17 mouse cellular contexts compared by ENCODE assay signal in the genomic region with DNA sequence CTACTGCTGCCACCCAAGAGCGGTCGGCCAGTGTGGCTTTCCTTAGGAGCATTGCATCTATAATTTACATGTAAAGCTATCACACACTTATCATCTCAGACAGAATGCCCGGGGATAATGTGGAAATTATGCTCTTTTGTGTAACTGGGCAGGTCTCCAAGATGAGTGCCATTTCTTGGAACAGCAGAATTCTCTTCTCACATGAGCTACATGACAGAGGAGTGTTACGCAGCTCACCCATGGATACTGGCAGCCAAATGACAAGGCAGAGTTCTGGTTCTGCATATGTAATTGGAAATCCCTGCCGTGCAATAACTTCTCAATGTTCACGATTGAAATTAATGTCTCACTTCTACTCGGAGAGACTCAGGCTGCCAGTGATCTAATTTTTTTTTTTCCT.
DNase-seq lines count a peak whose midpoint lies in the region; ATAC-seq and TF ChIP-seq lines count a peak whose summit lies in the region.
"Had no signal": no experiment of that assay in that cellular context is flagged by ENCODE, and none has a peak within 500 bp of the region (broad histone marks: within the 10 kb centered on the region; RNA-seq: fewer than 3 reads in every experiment).

No protein-coding gene starts in this region.

- no peak for TF ChIP-seq CTCF in kidney, adult 2 months (conservative IDR thresholded peaks at IDR 0.05; ENCODE audit: insufficient read depth, insufficient read length, low read depth, low read length)

- no peak for TF ChIP-seq POLR2A in kidney, adult 2 months (IDR thresholded peaks at IDR 0.05; ENCODE audit: low read depth, low read length)

- 60% methylated on average over 7 of the region's 7 CpGs for WGBS in forebrain, embryonic 14.5 days
- WGBS in forebrain, embryonic 11.5 days = 91% methylated on average over 7 of the region's 7 CpGs
- 55% methylated on average over 7 of the region's 7 CpGs for WGBS in midbrain, embryonic 14.5 days
- WGBS in midbrain, embryonic 11.5 days = 90% methylated on average over 7 of the region's 7 CpGs
- WGBS in hindbrain, embryonic 14.5 days = 34% methylated on average over 7 of the region's 7 CpGs
- 87% methylated on average over 7 of the region's 7 CpGs for WGBS in kidney, adult 2 months

- H3K4me1 ChIP-seq in forebrain, embryonic 14.5 days (ENCODE audit: control insufficient read depth, insufficient read depth, low read length) = no peaks in the 10 kb centered on the region
- H3K4me1 ChIP-seq in forebrain, embryonic 11.5 days (replicated peaks; ENCODE audit: control insufficient read depth, insufficient read depth, low read length) = no peaks in the 10 kb centered on the region
- no peaks in the 10 kb centered on the region for H3K4me1 ChIP-seq in midbrain, embryonic 14.5 days (ENCODE audit: control insufficient read depth, insufficient read depth, low read length)
- H3K4me1 ChIP-seq in midbrain, embryonic 11.5 days (ENCODE audit: control insufficient read depth, insufficient read depth, low read length) = no peaks in the 10 kb centered on the region
- peaks cover 8% of the 10 kb centered on the region; the same call in 1 of the 2 replicates for H3K4me1 ChIP-seq in hindbrain, embryonic 14.5 days (replicated peaks; ENCODE audit: control insufficient read depth, insufficient read depth, low read length)
- H3K4me1 ChIP-seq in kidney, adult 2 months (ENCODE audit: control insufficient read depth, insufficient read depth, low read length) = no peaks in the 10 kb centered on the region
- H3K4me1 ChIP-seq: intestine, embryonic 15.5 days; kidney, embryonic 15.5 days had no signal

- no peaks in the 10 kb centered on the region for H3K9me3 ChIP-seq in forebrain, embryonic 14.5 days (replicated peaks; ENCODE audit: control insufficient read depth, low read length)
- H3K9me3 ChIP-seq in forebrain, embryonic 11.5 days (ENCODE audit: control insufficient read depth, low read length) = no peaks in the 10 kb centered on the region
- no peaks in the 10 kb centered on the region for H3K9me3 ChIP-seq in midbrain, embryonic 14.5 days (ENCODE audit: control insufficient read depth, low read length)
- H3K9me3 ChIP-seq in midbrain, embryonic 11.5 days (ENCODE audit: control insufficient read depth, low read length) = no peaks in the 10 kb centered on the region
- H3K9me3 ChIP-seq in hindbrain, embryonic 14.5 days (ENCODE audit: control insufficient read depth, low read length) = no peaks in the 10 kb centered on the region
- H3K9me3 ChIP-seq: heart, embryonic 10.5 days; intestine, embryonic 15.5 days; kidney, embryonic 15.5 days; liver, embryonic 13.5 days had no signal

- peak; percentile 84 for DNase-seq in forebrain, embryonic 14.5 days (ENCODE audit: low spot score)
- DNase-seq in forebrain, embryonic 11.5 days (ENCODE audit: low spot score) = no peak
- DNase-seq in midbrain, embryonic 14.5 days = peak; percentile 67
- DNase-seq in midbrain, embryonic 11.5 days (ENCODE audit: low spot score, missing footprints) = no peak
- DNase-seq in brain, adult 2 months (ENCODE audit: low read depth, low spot score) = peak; percentile 28
- peak; percentile 63 for DNase-seq in hindbrain, embryonic 14.5 days (ENCODE audit: low spot score)
- no peak for DNase-seq in kidney, adult 2 months
- no peak for DNase-seq in heart, postnatal 10 days
- DNase-seq: adrenal gland, postnatal 25 days; cerebellum, postnatal 25 days; gastrocnemius, postnatal 36 days; heart, postnatal 14 days; liver, embryonic 13.5 days; lung, postnatal 10 days had no signal

- peak; percentile 84 for ATAC-seq in forebrain, embryonic 14.5 days
- ATAC-seq in forebrain, embryonic 11.5 days (replicated peaks; ENCODE audit: low FRiP score) = no peak
- peak; percentile 48; the same call in 1 of the 2 replicates for ATAC-seq in midbrain, embryonic 14.5 days (ENCODE audit: low FRiP score, low TSS enrichment)
- no peak for ATAC-seq in midbrain, embryonic 11.5 days (ENCODE audit: low FRiP score)
- peak; percentile 80 for ATAC-seq in hindbrain, embryonic 14.5 days (ENCODE audit: low FRiP score)
- ATAC-seq: intestine, embryonic 15.5 days had no signal

- H3K27me3 ChIP-seq in forebrain, embryonic 14.5 days (replicated peaks; ENCODE audit: control insufficient read depth, insufficient read depth, low read length) = no peaks in the 10 kb centered on the region
- no peaks in the 10 kb centered on the region for H3K27me3 ChIP-seq in forebrain, embryonic 11.5 days (ENCODE audit: control insufficient read depth, insufficient read depth, low read length)
- no peaks in the 10 kb centered on the region for H3K27me3 ChIP-seq in midbrain, embryonic 14.5 days (ENCODE audit: control insufficient read depth, insufficient read depth, low read length)
- no peaks in the 10 kb centered on the region for H3K27me3 ChIP-seq in midbrain, embryonic 11.5 days (ENCODE audit: control insufficient read depth, insufficient read depth, low read length)
- no peaks in the 10 kb centered on the region for H3K27me3 ChIP-seq in hindbrain, embryonic 14.5 days (ENCODE audit: control insufficient read depth, insufficient read depth, low read length)
- no peaks in the 10 kb centered on the region for H3K27me3 ChIP-seq in kidney, adult 2 months (replicated peaks; ENCODE audit: control insufficient read depth, insufficient read depth, low read length)
- H3K27me3 ChIP-seq: intestine, embryonic 15.5 days; kidney, embryonic 15.5 days; liver, embryonic 13.5 days had no signal

- H3K9ac ChIP-seq in forebrain, embryonic 14.5 days (ENCODE audit: low read length) = no peak overlapping the region
- no peak overlapping the region for H3K9ac ChIP-seq in forebrain, embryonic 11.5 days (ENCODE audit: low read length)
- no peak overlapping the region for H3K9ac ChIP-seq in midbrain, embryonic 14.5 days (replicated peaks; ENCODE audit: low read length)
- H3K9ac ChIP-seq in midbrain, embryonic 11.5 days (ENCODE audit: low read length) = no peak overlapping the region
- no peak overlapping the region for H3K9ac ChIP-seq in hindbrain, embryonic 14.5 days
- H3K9ac ChIP-seq: intestine, embryonic 15.5 days; kidney, embryonic 15.5 days; liver, embryonic 13.5 days had no signal

- no peak overlapping the region for H3K4me3 ChIP-seq in forebrain, embryonic 14.5 days (ENCODE audit: low read depth, low read length)
- no peak overlapping the region for H3K4me3 ChIP-seq in forebrain, embryonic 11.5 days (ENCODE audit: low read depth, low read length)
- H3K4me3 ChIP-seq in midbrain, embryonic 14.5 days (replicated peaks; ENCODE audit: low read depth, low read length) = no peak overlapping the region
- no peak overlapping the region for H3K4me3 ChIP-seq in midbrain, embryonic 11.5 days (ENCODE audit: low read depth, low read length)
- H3K4me3 ChIP-seq in hindbrain, embryonic 14.5 days (replicated peaks; ENCODE audit: low read length) = no peak overlapping the region
- H3K4me3 ChIP-seq in kidney, adult 2 months (ENCODE audit: insufficient read depth, low read depth, low read length) = no peak overlapping the region
- H3K4me3 ChIP-seq: heart, embryonic 10.5 days; intestine, embryonic 15.5 days; kidney, embryonic 15.5 days; liver, embryonic 13.5 days had no signal

- intact Hi-C loops in heart, postnatal 10 days (cut with DNase I) = no loop called here

- H3K27ac ChIP-seq in forebrain, embryonic 14.5 days (ENCODE audit: low read depth, low read length) = no peak overlapping the region
- no peak overlapping the region for H3K27ac ChIP-seq in forebrain, embryonic 11.5 days (ENCODE audit: low read depth, low read length)
- no peak overlapping the region for H3K27ac ChIP-seq in midbrain, embryonic 14.5 days (replicated peaks; ENCODE audit: low read depth, low read length)
- no peak overlapping the region for H3K27ac ChIP-seq in midbrain, embryonic 11.5 days (ENCODE audit: low read depth, low read length)
- no peak overlapping the region for H3K27ac ChIP-seq in hindbrain, embryonic 14.5 days
- no peak overlapping the region for H3K27ac ChIP-seq in kidney, adult 2 months (ENCODE audit: insufficient read depth, low read depth, low read length)
- H3K27ac ChIP-seq: heart, embryonic 10.5 days; intestine, embryonic 15.5 days; kidney, embryonic 15.5 days; liver, embryonic 13.5 days had no signal

- H3K36me3 ChIP-seq in forebrain, embryonic 14.5 days (ENCODE audit: control insufficient read depth, insufficient read depth, low read length) = no peaks in the 10 kb centered on the region
- no peaks in the 10 kb centered on the region for H3K36me3 ChIP-seq in forebrain, embryonic 11.5 days (ENCODE audit: control insufficient read depth, insufficient read depth, low read length)
- no peaks in the 10 kb centered on the region for H3K36me3 ChIP-seq in midbrain, embryonic 14.5 days (ENCODE audit: control insufficient read depth, insufficient read depth, low read length)
- no peaks in the 10 kb centered on the region for H3K36me3 ChIP-seq in midbrain, embryonic 11.5 days (ENCODE audit: control insufficient read depth, insufficient read depth, low read length)
- no peaks in the 10 kb centered on the region for H3K36me3 ChIP-seq in hindbrain, embryonic 14.5 days (replicated peaks; ENCODE audit: control insufficient read depth, insufficient read depth)
- H3K36me3 ChIP-seq in kidney, adult 2 months (ENCODE audit: control insufficient read depth, insufficient read depth, low read length) = no peaks in the 10 kb centered on the region
- H3K36me3 ChIP-seq: heart, embryonic 10.5 days; intestine, embryonic 15.5 days; kidney, embryonic 15.5 days; liver, embryonic 13.5 days had no signal

- H3K4me2 ChIP-seq in forebrain, embryonic 14.5 days (ENCODE audit: low read length) = no peak overlapping the region
- H3K4me2 ChIP-seq in forebrain, embryonic 11.5 days (ENCODE audit: low read depth, low read length, severe bottlenecking) = no peak overlapping the region
- no peak overlapping the region for H3K4me2 ChIP-seq in midbrain, embryonic 14.5 days (ENCODE audit: low read length)
- no peak overlapping the region for H3K4me2 ChIP-seq in midbrain, embryonic 11.5 days
- H3K4me2 ChIP-seq in hindbrain, embryonic 14.5 days (replicated peaks) = 0 out of 2 replicates have a peak overlapping the region, but pooled peaks have one; percentile 11
- H3K4me2 ChIP-seq: intestine, embryonic 15.5 days; kidney, embryonic 15.5 days; liver, embryonic 13.5 days had no signal

Comparison
In these comparisons a context has a peak if more than half of its experiments do, and no peak if none do; other contexts are left out.
1. ATAC-seq: peak in forebrain, embryonic 14.5 days (single experiment), midbrain, embryonic 14.5 days (single experiment) and hindbrain, embryonic 14.5 days (single experiment); none in forebrain, embryonic 11.5 days (single experiment) and midbrain, embryonic 11.5 days (single experiment).
2. DNase-seq: peak in forebrain, embryonic 14.5 days (single experiment), midbrain, embryonic 14.5 days (single experiment), brain, adult 2 months (single experiment) and hindbrain, embryonic 14.5 days (single experiment); none in forebrain, embryonic 11.5 days (single experiment), midbrain, embryonic 11.5 days (single experiment), kidney, adult 2 months (single experiment) and heart, postnatal 10 days (0 of 2).